In the genomic region with DNA sequence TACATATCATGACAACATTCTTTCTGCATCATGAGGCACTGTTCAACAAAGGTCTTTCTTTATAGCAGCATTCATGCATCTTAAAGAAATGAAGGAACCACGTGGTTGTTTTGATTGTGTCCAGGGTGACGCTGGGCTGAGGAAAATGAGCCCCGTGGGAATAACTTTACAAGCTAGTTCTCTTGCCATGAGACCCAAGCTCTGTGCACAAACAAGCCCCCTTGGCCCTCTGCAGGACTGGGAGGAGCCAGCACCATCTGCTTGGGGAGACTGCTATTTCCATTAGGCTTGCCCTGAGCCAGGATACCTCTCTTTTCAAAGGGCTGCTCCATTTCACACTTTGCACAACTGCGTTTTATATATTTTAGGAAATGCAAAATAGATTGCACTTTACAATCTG, we compare ENCODE assay signal across 11 mouse cellular contexts. TPM values are rescaled to one million over a fixed set of nuclear protein-coding genes. Genes with fewer than 3 reads are reported as not detected.
DNase-seq lines count a peak whose midpoint lies in the region; ATAC-seq and TF ChIP-seq lines count a peak whose summit lies in the region.
"Had no signal": no experiment of that assay in that cellular context is flagged by ENCODE, and none has a peak within 500 bp of the region (broad histone marks: within the 10 kb centered on the region; RNA-seq: fewer than 3 reads in every experiment).

No protein-coding gene starts in this region.

- ATAC-seq in kidney, postnatal 0 days (replicated peaks; ENCODE audit: low FRiP score, low read depth) = peak; percentile 36; the same call in 1 of the 2 replicates
- ATAC-seq in forebrain, postnatal 0 days = peak; percentile 68; the same call in 1 of the 2 replicates
- ATAC-seq in midbrain, embryonic 16.5 days = peak; percentile 16
- ATAC-seq in heart, embryonic 12.5 days (ENCODE audit: insufficient number of reproducible peaks, low FRiP score) = no peak

- H3K36me3 ChIP-seq in kidney, postnatal 0 days (ENCODE audit: insufficient read depth, low read length) = no peaks in the 10 kb centered on the region
- no peaks in the 10 kb centered on the region for H3K36me3 ChIP-seq in forebrain, postnatal 0 days (ENCODE audit: insufficient read depth)
- H3K36me3 ChIP-seq in midbrain, embryonic 16.5 days (ENCODE audit: control insufficient read depth, insufficient read depth, low read length) = no peaks in the 10 kb centered on the region
- no peaks in the 10 kb centered on the region for H3K36me3 ChIP-seq in heart, embryonic 12.5 days

- intact Hi-C loops in gastrocnemius, postnatal 14 days (cut with DNase I; ENCODE audit: low total_unique reads) = no loop called here

- H3K9me3 ChIP-seq in kidney, postnatal 0 days (replicated peaks; ENCODE audit: low read length) = no peaks in the 10 kb centered on the region
- H3K9me3 ChIP-seq in forebrain, postnatal 0 days (ENCODE audit: low read length) = no peaks in the 10 kb centered on the region
- no peaks in the 10 kb centered on the region for H3K9me3 ChIP-seq in midbrain, embryonic 16.5 days (replicated peaks; ENCODE audit: control insufficient read depth, low read length, poor library complexity, severe bottlenecking)
- H3K9me3 ChIP-seq in heart, embryonic 12.5 days (replicated peaks) = no peaks in the 10 kb centered on the region

- no peak overlapping the region for H3K4me3 ChIP-seq in kidney, postnatal 0 days (replicated peaks; ENCODE audit: low read depth, low read length)
- no peak overlapping the region for H3K4me3 ChIP-seq in forebrain, postnatal 0 days (ENCODE audit: low read depth, low read length)
- H3K4me3 ChIP-seq in midbrain, embryonic 16.5 days (ENCODE audit: low read depth, low read length) = no peak overlapping the region
- H3K4me3 ChIP-seq in heart, embryonic 12.5 days = no peak overlapping the region

- no peak overlapping the region for H3K9ac ChIP-seq in kidney, postnatal 0 days (ENCODE audit: low read depth, low read length)
- H3K9ac ChIP-seq in forebrain, postnatal 0 days = no peak overlapping the region
- no peak overlapping the region for H3K9ac ChIP-seq in midbrain, embryonic 16.5 days (ENCODE audit: low read depth, low read length)
- no peak overlapping the region for H3K9ac ChIP-seq in heart, embryonic 12.5 days
- H3K9ac ChIP-seq: liver, embryonic 14.5 days had no signal

- no peak overlapping the region for H3K4me2 ChIP-seq in kidney, postnatal 0 days (ENCODE audit: low read length)
- H3K4me2 ChIP-seq in forebrain, postnatal 0 days (ENCODE audit: low read depth) = no peak overlapping the region
- no peak overlapping the region for H3K4me2 ChIP-seq in midbrain, embryonic 16.5 days (ENCODE audit: low read length)
- H3K4me2 ChIP-seq in heart, embryonic 12.5 days = no peak overlapping the region

- H3K27me3 ChIP-seq in kidney, postnatal 0 days (ENCODE audit: insufficient read depth, low read length) = no peaks in the 10 kb centered on the region
- H3K27me3 ChIP-seq in forebrain, postnatal 0 days (ENCODE audit: insufficient read depth, low read length) = no peaks in the 10 kb centered on the region
- no peaks in the 10 kb centered on the region for H3K27me3 ChIP-seq in midbrain, embryonic 16.5 days (ENCODE audit: control insufficient read depth, insufficient read depth, low read depth, low read length)
- no peaks in the 10 kb centered on the region for H3K27me3 ChIP-seq in heart, embryonic 12.5 days (replicated peaks)

- peak; percentile 32; the same call in 1 of the 2 replicates for TF ChIP-seq CTCF in kidney, postnatal 0 days (IDR thresholded peaks at IDR 0.05; ENCODE audit: low read depth)
- TF ChIP-seq CTCF in forebrain, postnatal 0 days (IDR thresholded peaks at IDR 0.05; ENCODE audit: low read depth) = no peak

- no peak overlapping the region for H3K27ac ChIP-seq in kidney, postnatal 0 days
- no peak overlapping the region for H3K27ac ChIP-seq in forebrain, postnatal 0 days (ENCODE audit: low read depth, low read length)
- no peak overlapping the region for H3K27ac ChIP-seq in midbrain, embryonic 16.5 days (ENCODE audit: low read length)
- no peak overlapping the region for H3K27ac ChIP-seq in heart, embryonic 12.5 days (ENCODE audit: poor library complexity, severe bottlenecking)
- H3K27ac ChIP-seq: liver, embryonic 14.5 days had no signal

- peaks cover 20% of the 10 kb centered on the region for H3K4me1 ChIP-seq in kidney, postnatal 0 days (replicated peaks; ENCODE audit: insufficient read depth, low read length)
- peaks cover 21% of the 10 kb centered on the region; the same call in 1 of the 2 replicates for H3K4me1 ChIP-seq in forebrain, postnatal 0 days (ENCODE audit: insufficient read depth)
- peaks cover 30% of the 10 kb centered on the region for H3K4me1 ChIP-seq in midbrain, embryonic 16.5 days (ENCODE audit: control insufficient read depth, insufficient read depth, low read length)
- H3K4me1 ChIP-seq in heart, embryonic 12.5 days (replicated peaks) = peaks cover 18% of the 10 kb centered on the region

- DNase-seq in kidney, postnatal 0 days (ENCODE audit: low spot score) = peak; percentile 76
- DNase-seq in kidney, adult 9 months = no peak
- peak; percentile 62 for DNase-seq in embryo, embryonic 11 days
- no peak for DNase-seq in forebrain, postnatal 0 days
- DNase-seq in gastrocnemius, postnatal 14 days = no peak
- DNase-seq in testis, postnatal 14 days (ENCODE audit: low spot score) = no peak
- DNase-seq: cerebellum, adult 11-12 months; thymus, postnatal 4 days had no signal

- 7% methylated on average over 4 of the region's 4 CpGs for WGBS in kidney, postnatal 0 days
- 9% methylated on average over 4 of the region's 4 CpGs for WGBS in forebrain, postnatal 0 days
- WGBS in midbrain, embryonic 16.5 days = 16% methylated on average over 4 of the region's 4 CpGs
- 65% methylated on average over 4 of the region's 4 CpGs for WGBS in heart, embryonic 12.5 days

RNA-seq across cellular contexts. Expression of gene Ncam1, which starts 53.0 kb away (rescaled TPM):
- 81.2 and 91.2 TPM in 2 replicates for polyA plus RNA-seq in kidney, postnatal 0 days (2015; fragmentation: Nextera tagmentation; extraction: Ambion mirVana)
- 401 and 517 TPM in 2 replicates for total RNA-seq in forebrain, postnatal 0 days (2014; rRNA removed)
- polyA plus RNA-seq in forebrain, postnatal 0 days (2015; fragmentation: Nextera tagmentation; extraction: Ambion mirVana) = 412 and 524 TPM in 2 replicates
- 600 and 646 TPM in 2 replicates for polyA plus RNA-seq in midbrain, embryonic 16.5 days (2015; fragmentation: Nextera tagmentation; extraction: Ambion mirVana)
- total RNA-seq in gastrocnemius, postnatal 14 days (2021) = 10 to 100 TPM; 36.8 to 51.7 TPM
- polyA plus RNA-seq in heart, embryonic 12.5 days (2016; fragmentation: Nextera tagmentation; extraction: Ambion mirVana) = 73.6 and 80.0 TPM in 2 replicates

Comparison
In these comparisons a context has a peak if more than half of its experiments do, and no peak if none do; other contexts are left out.
1. DNase-seq: peak in kidney, postnatal 0 days (single experiment) and embryo, embryonic 11 days (single experiment); none in kidney, adult 9 months (single experiment), forebrain, postnatal 0 days (single experiment), gastrocnemius, postnatal 14 days (single experiment) and testis, postnatal 14 days (single experiment).